Mouse (Mus musculus): ENCODE measurements around the gene H2-DMb1.

DNA sequence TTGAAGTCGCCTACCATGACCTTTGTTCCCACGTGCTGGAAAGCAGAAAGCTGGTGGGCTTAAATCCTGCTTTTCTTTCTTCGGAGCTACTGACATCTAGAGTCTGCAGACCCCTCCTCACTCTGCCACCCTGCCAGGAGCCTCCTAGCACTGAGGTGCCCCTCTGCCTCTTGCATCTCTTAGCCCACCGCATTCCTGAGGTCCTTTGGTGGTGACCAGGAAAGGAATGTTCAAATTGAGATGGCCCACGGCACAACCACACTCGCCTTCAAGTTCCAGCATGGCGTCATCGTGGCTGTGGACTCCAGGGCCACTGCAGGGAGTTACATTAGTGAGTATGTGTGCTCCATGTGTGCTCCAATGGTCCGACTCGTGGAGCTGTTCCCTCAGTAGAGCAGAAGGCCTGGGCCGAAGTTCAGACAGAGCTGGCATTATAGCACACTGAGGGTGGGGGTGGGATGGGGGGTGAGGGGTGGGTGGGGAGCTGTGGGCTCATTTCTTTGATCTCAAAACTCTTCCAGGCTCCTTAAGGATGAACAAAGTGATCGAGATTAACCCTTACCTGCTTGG lies 46.3 kb downstream of the H2-DMb1 start:
- TF ChIP-seq CTCF (IDR thresholded peaks at IDR 0.05) (no peak), EP300 (IDR thresholded peaks at IDR 0.05) (no peak)

Measured in lung, postnatal 0 days (tissue).